Mouse (Mus musculus) T-helper 17 cell (primary cell): ENCODE measurements around the gene Agt.

ENCODE experiments used
- in situ Hi-C, 2 experiments: fragments of 300-600 bp; cut with MboI, MseI; formaldehyde crosslinking; loops; 1 replicate in 1 of 2; 2 replicates in 1 of 2; pipeline ENCODE4 v1.15.1; 2025; ENCODE audit warnings: high pct_unique_total_duplicates in 2 of 2

The Agt gene

DNA sequence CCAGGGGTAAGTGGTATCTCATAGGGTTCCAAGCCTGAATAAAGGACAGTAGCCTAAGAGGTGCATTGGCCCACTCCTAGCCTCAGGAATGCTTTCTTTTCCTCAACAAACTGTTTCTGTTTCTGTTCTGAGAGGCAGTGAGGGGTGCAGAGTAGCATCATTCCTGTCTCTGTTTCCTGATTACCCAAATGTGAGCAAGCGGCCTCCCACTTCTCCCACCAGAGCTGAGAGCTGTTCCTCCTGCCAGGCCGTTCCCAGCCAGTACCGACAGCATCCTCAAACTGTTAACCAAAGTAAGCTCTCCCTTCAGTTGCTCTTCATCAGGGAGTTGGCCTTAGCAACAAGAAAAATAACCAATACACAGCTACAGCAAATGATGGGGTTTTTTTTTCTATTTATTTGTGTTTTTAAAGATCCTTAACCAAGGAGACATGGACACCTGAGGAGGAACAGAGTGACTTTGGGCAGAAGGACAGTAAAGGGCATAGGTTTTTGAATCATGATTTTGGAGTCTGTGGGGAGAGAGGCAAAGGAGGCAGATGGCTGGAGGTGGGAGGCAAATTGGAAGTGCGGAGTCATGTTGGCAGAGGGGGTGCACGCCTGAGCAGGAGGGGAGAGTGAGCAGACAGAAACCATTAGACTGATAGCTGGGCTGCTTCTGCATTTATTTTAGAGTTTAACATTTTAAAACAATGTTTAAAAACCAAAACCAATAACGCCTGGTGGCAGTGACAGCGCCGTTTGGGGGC, 61.8 kb downstream of the Agt start:
- in situ Hi-C loops = no loop called here
